Mouse (Mus musculus) brain, adult 2 months (tissue): ENCODE measurements at regions not wholly inside any gene's neighbourhood (a gene's known extent, or its start where the extent isn't known, plus 50 kb on each side); places are given as distances from the start of the nearest gene placed in this dataset.
A peak's percentile ranks its signal among the peaks of the same experiment; 100 is the strongest.

Experiments
- DNase-seq: peaks from one replicate; pipeline ENCODE4 v3.0.0; 2011; ENCODE audit warnings: low read depth, low spot score

GRCm38 (mm10) chr4:78494117-78494516 is 282.4 kb upstream of the Ptprd start:
- no peak for DNase-seq

- peak; percentile 35 for DNase-seq
These were observed 254.8 kb upstream of the Ptprd start for GRCm38 (mm10) chr4:78466591-78466990.

GRCm38 (mm10) chr4:78456284-78456683 is 244.5 kb upstream of the Ptprd start:
- no peak for DNase-seq

- DNase-seq = no peak
These were observed 205.4 kb upstream of the Ptprd start for GRCm38 (mm10) chr4:78417153-78417552.

- peak; percentile 58 for DNase-seq
These were observed 177.6 kb upstream of the Ptprd start for GRCm38 (mm10) chr4:78389406-78389805.

- no peak for DNase-seq
These were observed 143.4 kb upstream of the Ptprd start for GRCm38 (mm10) chr4:78355162-78355561.

- peak; percentile 66 for DNase-seq
These were observed 124.0 kb upstream of the Ptprd start for GRCm38 (mm10) chr4:78335777-78336176.

GRCm38 (mm10) chr4:78288506-78288905 is 76.7 kb upstream of the Ptprd start:
- DNase-seq = peak; percentile 72
